Mouse (Mus musculus) cerebellum, postnatal 10 days (tissue): Measurements from ENCODE around the gene Loxl1.

Experiments
- DNase-seq, 2 experiments: peaks; one replicate each; pipeline ENCODE4 v3.0.0; 2021; ENCODE audit warnings: mixed read lengths in 2 of 2

Loxl1 gene

DNA sequence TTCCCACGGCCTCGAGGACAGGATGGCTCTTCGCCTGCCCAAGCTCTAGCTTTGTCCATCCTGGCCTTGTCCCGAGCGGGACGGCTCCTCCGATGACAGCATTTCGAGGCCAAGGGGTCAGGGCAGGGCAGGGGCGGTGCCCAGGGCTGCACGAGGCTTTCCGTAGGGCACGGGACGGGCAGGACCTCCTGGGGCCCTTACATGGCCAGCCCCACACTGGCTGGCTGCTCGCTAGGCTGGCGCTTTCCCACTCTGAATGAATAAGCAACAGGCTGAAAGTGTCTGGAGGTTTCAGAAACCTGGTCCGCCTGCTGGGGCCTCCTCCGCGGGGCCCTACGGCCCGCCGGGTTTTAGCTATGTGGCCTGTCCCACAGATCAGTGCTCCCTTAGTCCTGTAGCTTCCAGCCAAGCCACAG, at the start of gene Loxl1:
Gene Loxl1, minus strand, starts transcription at position 243 of the 416 bp plus-strand sequence.
- peak; percentile 66 to 75 for DNase-seq

DNA sequence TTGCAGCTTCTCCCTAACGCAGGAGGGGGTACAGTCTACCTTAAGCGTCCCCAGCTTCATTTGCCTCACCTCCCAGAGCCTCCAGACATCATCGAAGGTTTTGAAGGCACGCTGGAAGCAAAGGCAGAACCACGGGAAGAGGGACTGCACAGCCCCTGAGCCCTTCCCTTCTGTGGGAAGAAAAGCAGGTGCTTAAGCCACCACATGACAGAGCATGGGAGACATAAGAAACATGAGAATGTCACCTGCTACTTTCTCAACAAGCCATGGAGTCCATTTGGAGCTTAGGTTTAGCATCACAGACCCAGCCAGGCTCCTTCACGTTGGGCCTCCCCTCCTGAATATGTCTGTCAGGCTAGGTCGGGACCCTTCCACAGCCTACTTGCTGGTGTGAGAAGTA, 49.0 kb upstream of the Loxl1 start:
- no peak for DNase-seq

DNA sequence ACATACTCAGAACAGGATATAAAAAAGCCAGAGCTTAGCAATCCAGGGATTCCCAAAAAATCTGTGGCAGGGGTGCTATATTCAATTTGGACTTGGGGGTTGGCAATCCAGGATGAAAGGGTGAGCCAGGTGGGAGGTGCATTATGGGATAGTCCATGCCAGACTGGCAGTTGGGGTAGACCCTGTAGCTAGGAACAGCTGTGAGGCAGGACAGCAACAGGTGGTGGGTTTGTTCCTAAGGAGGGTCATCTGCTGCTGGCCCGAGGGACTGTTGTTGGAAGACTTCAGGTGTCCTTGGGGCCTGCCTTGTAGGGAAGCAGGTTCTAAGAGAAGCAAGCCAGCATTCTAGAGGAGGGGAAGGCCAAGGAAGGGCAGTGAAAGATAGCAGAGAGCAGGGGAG, 48.4 kb upstream of the Loxl1 start:
- DNase-seq, result peak; percentile 36 to 49

DNA sequence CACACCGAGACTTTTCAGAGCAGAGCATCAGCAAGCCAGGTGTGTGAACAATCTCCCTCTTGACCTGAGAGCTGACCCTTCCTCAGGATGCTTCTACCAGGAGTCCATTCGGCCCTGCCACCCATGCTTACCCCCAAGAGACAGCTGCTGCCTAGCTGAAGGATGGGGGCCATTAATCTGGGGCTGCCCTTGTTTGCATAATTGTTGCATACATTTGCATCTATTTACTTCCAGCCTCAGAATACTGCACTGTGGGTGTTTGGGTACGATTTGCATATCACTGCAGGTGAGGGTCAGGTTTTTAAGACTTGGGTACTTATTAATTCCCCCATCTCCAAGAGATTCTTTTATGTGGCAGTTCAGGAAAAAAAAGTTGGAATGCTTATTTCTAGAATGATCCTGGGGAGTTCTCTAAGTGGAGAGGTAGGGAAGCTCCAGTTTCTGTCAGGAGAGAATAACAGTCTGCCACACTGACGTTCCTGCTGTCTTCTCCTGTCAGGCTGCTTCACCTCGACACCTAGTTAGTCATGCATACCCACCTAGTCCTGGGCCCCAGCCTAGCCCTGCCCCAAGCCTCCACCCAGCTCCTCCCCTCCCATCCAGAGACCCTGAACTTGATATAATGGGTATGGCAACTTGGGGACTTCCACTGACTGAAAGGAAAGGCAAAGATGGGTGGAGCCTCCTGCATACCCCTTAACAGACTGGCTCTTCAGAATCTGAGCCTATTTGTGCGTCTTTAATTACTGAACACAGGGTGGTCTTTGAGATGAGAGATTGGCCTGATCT, 42.5 kb upstream of the Loxl1 start:
- no peak for DNase-seq

DNA sequence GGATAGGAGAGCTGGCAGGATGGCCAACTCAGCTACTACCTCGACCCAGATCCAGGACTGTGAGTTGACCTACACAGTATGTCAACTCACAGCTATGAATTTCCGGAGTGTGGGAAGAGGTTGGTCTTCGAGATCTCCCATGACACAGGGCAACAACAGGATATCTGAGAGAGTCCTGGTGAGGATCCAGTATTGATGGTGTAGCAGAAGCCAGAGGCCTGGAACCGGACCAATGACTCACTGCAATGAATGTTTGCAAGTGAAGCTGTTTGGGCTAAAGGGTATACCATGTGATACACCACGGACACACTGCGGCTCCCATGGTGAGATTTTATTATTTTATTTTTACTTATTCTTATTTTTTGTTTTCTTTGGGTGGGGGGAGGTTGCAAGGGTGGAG, 41.7 kb upstream of the Loxl1 start:
- no peak for DNase-seq

- no peak for DNase-seq
These were observed 40.2 kb upstream of the Loxl1 start for GRCm38 (mm10) chr9:58353224-58353623.

DNA sequence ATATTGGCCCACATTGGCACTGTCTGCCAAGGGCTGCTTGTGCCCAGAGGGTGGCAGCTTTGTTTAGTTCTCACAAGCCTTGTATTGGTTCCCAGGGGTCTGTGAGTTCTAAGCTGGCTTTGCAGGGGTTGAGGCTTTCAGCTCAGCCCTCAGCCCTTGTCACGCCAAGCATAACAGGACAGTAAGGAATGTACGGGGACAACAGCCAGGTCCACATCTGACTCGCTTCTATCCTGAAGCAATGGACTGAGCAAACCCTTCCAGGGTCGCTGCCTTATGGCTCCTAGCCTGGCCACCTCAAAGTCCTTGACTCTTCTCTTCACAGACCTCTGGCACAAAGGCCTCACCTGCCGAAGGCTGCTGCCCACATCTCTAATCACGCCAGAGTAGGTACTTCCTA, 34.8 kb upstream of the Loxl1 start:
- DNase-seq, result no peak

DNA sequence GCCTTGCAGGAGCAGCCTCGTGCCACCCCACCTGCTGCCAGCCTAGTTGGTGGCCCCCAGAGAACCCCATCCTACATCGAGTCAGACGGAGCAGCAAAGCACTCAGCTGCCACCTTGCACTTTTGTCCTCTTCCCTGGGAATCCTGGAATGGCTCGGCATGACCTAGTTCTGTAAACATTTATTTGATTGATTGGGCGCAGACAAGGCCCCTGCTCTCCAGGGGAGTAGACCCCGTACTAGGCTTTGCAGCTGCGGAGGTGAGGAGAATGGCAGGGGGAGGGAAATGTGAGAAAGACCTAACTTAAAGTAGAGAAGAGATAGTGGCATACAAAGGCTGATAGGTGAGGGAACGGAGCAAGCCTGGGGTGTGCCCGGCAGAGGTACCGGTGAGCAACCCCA, 33.5 kb upstream of the Loxl1 start:
- no peak for DNase-seq

DNA sequence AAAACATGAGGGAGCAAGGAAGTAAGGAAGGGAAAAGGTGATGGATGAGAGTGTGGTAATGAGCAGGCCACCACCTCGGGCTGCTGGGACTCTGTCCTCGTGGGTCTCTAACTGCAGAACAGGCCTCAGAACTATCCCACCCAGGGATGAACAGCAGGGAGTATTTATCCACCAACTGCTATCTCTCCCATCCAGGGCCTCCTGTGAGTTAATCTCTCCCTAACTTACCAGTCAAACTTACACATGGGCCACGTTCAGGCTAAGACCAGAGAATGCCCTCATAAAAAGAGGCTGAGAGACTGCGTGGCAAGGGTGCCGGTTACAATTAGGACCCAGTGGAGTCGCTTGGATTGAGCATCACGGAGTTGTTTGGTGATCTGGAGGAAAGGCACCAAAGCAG, 33.0 kb upstream of the Loxl1 start:
- DNase-seq, result no peak

DNA sequence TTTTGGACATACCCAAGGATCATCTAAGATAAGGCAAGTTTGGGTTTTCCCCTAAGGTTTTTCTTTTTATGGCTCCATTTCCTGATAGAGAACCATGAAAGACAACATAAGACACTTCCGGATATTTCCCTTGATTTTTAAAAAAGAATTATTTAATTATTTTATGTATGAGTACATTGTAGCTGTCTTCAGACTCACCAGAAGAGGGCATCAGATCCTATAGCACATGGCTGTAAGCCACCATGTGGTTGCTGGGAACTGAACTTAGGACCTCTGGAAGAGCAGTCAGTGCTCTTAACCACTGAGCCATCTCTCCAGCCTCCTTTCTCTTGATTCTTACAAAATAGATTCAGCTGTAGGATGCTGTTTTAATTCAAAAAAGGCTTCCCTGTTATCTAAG, 28.8 kb upstream of the Loxl1 start:
- no peak for DNase-seq

GRCm38 (mm10) chr9:58336650-58337281, 23.8 kb upstream of the Loxl1 start:
- no peak for DNase-seq

DNA sequence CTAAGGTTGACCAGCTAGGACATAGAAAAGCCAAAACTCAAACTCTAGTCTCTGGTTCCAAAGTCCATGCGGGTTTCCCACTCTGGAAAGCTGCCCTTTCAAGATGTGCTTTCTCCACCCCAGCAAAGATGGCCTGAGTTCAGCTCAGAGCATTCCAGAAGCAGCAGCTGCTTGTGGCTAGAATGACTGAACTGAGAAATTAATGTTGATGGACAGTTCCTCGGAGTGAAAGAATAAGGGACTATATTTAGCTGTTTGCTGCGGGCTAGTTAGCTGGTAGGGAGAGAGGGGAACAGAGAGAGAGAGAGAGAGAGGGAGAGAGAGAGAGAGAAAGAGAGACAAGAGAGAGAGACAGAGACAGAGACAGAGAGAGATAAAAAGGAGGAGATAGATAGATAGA, 18.3 kb upstream of the Loxl1 start:
- DNase-seq, result no peak

DNA sequence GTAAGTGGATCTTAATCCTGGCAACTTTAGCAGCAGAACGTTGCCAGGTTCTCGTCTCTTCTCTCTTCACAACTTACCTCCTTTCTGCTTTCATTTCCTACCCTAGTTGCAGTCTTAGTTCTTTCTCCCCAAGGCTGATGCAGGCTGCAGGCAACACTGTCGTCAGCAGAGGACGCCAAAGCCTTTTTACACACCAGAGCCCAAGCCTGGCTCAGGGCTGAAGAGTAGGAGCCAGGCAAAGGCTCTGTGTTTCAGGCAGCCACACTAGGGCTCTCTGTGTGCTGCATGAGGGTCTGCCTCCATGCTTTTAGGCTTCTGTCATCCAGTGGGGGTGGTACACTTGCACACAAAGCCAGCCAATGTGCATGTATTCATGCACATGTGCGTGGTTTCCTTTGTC, 17.3 kb upstream of the Loxl1 start:
- DNase-seq, result peak; percentile 84 to 86

DNA sequence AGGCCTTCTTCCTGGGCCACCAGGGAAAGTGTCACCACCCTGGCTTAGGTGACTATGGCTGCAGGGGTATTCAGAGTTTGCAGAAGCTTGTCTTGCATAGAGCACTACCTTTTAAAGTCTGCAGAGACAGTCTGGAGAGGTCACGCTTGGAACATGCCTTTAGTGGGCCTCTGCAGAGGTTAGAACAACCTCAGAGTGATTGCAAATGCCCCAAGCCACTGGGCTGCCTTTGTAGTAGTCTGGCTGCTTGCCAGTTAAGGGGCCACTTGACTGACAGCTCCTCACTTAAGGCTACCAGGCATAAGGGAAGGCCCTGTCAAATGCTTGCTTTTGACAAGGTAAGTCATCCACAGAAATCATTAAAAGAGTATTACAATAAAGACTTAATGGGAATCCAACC, 14.4 kb upstream of the Loxl1 start:
- DNase-seq, result no peak

GRCm38 (mm10) chr9:58326477-58327180, 13.6 kb upstream of the Loxl1 start:
- DNase-seq, result no peak

DNA sequence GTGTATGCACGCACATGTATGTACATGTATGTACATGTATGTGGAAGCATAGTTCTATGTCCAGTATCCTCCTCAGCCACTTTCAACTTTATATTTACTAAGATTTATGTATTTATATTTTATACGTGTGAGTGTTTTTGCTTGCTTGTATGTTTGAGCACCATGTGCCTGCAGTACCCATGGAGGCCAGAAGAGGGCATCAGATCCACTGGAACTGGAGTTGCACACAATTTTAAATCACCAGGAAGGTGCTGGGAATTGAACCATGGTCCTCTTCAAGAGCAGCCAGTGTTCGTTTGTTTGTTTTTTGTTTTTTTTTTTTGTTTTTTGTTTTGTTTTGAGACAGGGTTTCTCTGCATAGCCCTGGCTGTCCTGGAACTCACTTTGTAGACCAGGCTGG, 8.7 kb upstream of the Loxl1 start:
- no peak for DNase-seq

- DNase-seq, result peak; percentile 66 to 71
These were observed 5.3 kb upstream of the Loxl1 start for GRCm38 (mm10) chr9:58318317-58318716.

DNA sequence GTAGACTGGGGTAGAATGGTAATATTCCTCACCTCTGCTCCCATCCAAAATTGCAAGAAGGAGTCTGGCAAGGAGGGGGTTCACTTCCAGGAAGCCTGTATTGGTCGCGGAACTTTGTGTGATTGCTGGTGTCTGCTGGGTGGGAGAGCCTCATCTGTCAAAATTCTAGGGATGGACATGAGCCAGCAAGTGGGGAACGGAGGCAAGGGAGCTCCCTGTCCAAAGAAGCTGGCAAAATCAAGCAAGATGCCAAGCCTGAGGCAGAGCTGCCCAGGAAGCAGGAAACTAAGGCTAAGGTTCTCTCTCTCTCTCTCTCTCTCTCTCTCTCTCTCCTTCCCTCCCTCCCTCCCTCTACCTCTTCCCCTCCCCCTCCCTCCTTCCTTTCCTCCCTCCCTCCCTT, 4.4 kb upstream of the Loxl1 start:
- DNase-seq, result peak in 1 of 2 experiments; percentile 60

GRCm38 (mm10) chr9:58316784-58317183, 3.8 kb upstream of the Loxl1 start:
- peak in 1 of 2 experiments; percentile 52 for DNase-seq

DNA sequence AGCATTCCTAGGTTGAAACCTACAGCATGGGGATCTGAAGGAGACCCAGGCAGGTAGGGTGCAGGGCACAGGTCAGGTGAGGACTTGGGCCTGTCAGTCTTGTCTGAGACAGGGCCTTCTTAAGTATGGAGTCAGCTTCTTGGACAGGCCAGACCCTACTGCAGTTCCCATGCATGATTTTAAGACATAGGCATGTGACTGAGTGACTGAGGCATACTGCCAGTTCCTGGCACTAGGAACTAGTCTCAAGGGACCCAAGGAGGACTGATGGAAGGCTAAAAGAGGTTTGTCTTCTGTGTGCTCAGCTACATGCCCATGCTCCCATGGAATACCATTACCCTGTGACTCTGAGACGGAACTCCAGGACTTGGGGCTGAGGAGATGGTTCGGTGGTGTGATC, 2.9 kb upstream of the Loxl1 start:
- DNase-seq, result peak in 1 of 2 experiments; percentile 67

DNA sequence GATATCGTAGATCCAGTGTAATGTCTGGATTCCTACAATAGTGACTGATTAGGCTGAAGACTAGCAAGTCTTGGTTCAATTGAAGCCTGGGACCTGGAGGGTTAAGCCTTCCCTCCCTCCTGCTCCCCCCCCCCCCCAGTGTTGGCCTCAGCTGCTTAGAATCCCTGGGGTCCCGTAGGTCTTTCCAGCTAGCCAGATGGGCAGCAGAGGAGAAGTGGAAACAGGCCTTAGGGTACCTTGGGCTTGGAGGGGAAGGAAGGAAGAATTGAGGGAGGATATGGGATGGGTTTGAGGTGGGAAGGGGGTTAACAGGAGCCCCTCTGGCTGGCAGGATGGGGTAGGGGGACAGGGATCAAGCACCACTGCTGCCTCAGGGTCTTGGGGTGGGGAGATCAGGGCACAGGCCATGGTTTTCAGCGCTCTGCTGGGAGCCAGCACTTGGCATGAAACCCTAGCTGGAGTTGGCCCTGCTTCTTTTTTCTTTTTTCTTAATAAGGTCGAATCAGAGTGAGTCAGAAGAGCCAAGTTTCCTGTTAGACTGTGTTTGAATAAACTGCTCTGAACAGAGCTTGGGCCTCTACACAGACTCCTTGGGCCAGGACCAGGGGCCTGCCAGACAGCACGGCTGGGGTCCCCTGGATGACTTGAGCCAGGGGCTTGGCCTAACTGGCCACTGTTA, 1.8 kb upstream of the Loxl1 start:
- peak; percentile 60 to 75 for DNase-seq

DNA sequence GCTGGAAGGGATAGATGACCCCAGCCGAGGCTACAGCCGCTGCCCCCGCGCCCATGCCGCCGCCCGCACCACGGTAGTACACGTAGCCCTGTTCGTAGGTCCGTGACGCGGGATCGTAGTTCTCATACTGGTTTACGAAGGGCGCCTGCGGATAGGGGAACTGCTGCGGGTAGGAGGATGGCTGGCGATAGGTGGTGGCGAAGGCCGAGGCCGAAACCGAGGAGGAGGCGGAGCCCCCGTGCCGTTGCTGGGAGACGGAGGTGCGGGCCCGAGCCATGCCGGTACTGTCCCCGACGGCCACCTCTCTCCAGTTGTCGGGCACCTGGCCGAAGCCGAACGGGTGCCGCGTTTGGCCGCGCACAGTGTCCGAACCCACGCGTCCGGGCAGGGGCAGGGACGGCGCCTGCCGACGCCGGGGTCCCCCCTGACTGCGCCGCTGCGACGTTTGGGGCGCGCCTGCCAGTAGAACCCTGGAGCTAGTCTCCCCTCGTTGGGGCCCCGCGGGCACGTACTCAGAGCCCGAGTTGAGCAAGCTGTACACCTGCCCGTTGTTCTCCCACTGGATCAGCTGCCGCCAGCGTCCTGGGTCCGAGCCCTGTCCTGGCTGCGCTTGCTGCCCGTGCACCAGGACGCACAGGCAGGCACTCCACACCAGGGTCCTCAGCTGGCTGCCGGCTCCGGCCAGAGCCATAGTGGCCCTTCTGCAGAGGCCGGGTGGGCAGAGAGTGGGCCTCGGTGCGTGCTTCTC, 616 bp downstream of the Loxl1 start:
- DNase-seq, result peak; percentile 58 to 60
